Mouse (Mus musculus): ENCODE measurements around the gene 1700015F17Rik. TPM values are rescaled to one million over a fixed set of nuclear protein-coding genes. Genes with fewer than 3 reads are reported as not detected.

The 1700015F17Rik gene
- polyA plus RNA-seq, 1 experiment, result 296 TPM

- H3K36me3 ChIP-seq (ENCODE audit: control insufficient read depth, insufficient read depth, low read length), result peaks cover 2% of the 10 kb centered on the region; the same call in 1 of the 2 replicates
- no peak overlapping the region for H3K27ac ChIP-seq (ENCODE audit: control insufficient read depth, insufficient read depth, low read depth, low read length)
- no peaks in the 10 kb centered on the region for H3K27me3 ChIP-seq (ENCODE audit: control insufficient read depth, insufficient read depth, low read length)
- no peaks in the 10 kb centered on the region for H3K4me1 ChIP-seq (ENCODE audit: control insufficient read depth, insufficient read depth, low read length)
- H3K4me3 ChIP-seq (ENCODE audit: control insufficient read depth, low read depth, low read length), result no peak overlapping the region
- TF ChIP-seq POLR2A (IDR thresholded peaks at IDR 0.05; ENCODE audit: control insufficient read depth, low read depth, low read length) (no peak), CTCF (IDR thresholded peaks at IDR 0.05; ENCODE audit: control insufficient read depth, insufficient read depth, insufficient replicate concordance, low read depth, low read length) (peak; percentile 41; the same call in 1 of the 2 replicates)
These were observed 28.8 kb upstream of the 1700015F17Rik start for GRCm38 (mm10) chr5:5507701-5508225.

- no peak for TF ChIP-seq POLR2A (IDR thresholded peaks at IDR 0.05; ENCODE audit: control insufficient read depth, low read depth, low read length)
- TF ChIP-seq CTCF (IDR thresholded peaks at IDR 0.05; ENCODE audit: control insufficient read depth, insufficient read depth, insufficient replicate concordance, low read depth, low read length), result no peak
- Histone ChIP-seq H3K36me3 (ENCODE audit: control insufficient read depth, insufficient read depth, low read length) (peaks cover 2% of the 10 kb centered on the region; the same call in 1 of the 2 replicates), H3K4me1 (ENCODE audit: control insufficient read depth, insufficient read depth, low read length) (no peaks in the 10 kb centered on the region), H3K4me3 (ENCODE audit: control insufficient read depth, low read depth, low read length) (no peak overlapping the region), H3K27ac (ENCODE audit: control insufficient read depth, insufficient read depth, low read depth, low read length) (no peak overlapping the region), H3K27me3 (ENCODE audit: control insufficient read depth, insufficient read depth, low read length) (no peaks in the 10 kb centered on the region)
These were observed 25.5 kb upstream of the 1700015F17Rik start for GRCm38 (mm10) chr5:5504456-5504855.

- TF ChIP-seq POLR2A (IDR thresholded peaks at IDR 0.05; ENCODE audit: control insufficient read depth, low read depth, low read length) (no peak), CTCF (IDR thresholded peaks at IDR 0.05; ENCODE audit: control insufficient read depth, insufficient read depth, insufficient replicate concordance, low read depth, low read length) (no peak)
- H3K36me3 ChIP-seq (ENCODE audit: control insufficient read depth, insufficient read depth, low read length), result peaks cover 2% of the 10 kb centered on the region; the same call in 1 of the 2 replicates
- H3K27ac ChIP-seq (ENCODE audit: control insufficient read depth, insufficient read depth, low read depth, low read length), result no peak overlapping the region
- no peaks in the 10 kb centered on the region for H3K4me1 ChIP-seq (ENCODE audit: control insufficient read depth, insufficient read depth, low read length)
- H3K27me3 ChIP-seq (ENCODE audit: control insufficient read depth, insufficient read depth, low read length), result no peaks in the 10 kb centered on the region
- H3K4me3 ChIP-seq (ENCODE audit: control insufficient read depth, low read depth, low read length), result no peak overlapping the region
These were observed 24.4 kb upstream of the 1700015F17Rik start for GRCm38 (mm10) chr5:5503381-5503780.

GRCm38 (mm10) chr5:5501583-5501982 is 22.6 kb upstream of the 1700015F17Rik start:
- H3K4me1 ChIP-seq (ENCODE audit: control insufficient read depth, insufficient read depth, low read length), result no peaks in the 10 kb centered on the region
- no peaks in the 10 kb centered on the region for H3K27me3 ChIP-seq (ENCODE audit: control insufficient read depth, insufficient read depth, low read length)
- H3K36me3 ChIP-seq (ENCODE audit: control insufficient read depth, insufficient read depth, low read length), result no peaks in the 10 kb centered on the region
- H3K27ac ChIP-seq (ENCODE audit: control insufficient read depth, insufficient read depth, low read depth, low read length), result no peak overlapping the region
- H3K4me3 ChIP-seq (ENCODE audit: control insufficient read depth, low read depth, low read length), result no peak overlapping the region
- TF ChIP-seq POLR2A (IDR thresholded peaks at IDR 0.05; ENCODE audit: control insufficient read depth, low read depth, low read length), result no peak
- no peak for TF ChIP-seq CTCF (IDR thresholded peaks at IDR 0.05; ENCODE audit: control insufficient read depth, insufficient read depth, insufficient replicate concordance, low read depth, low read length)

GRCm38 (mm10) chr5:5496393-5496792 is 17.4 kb upstream of the 1700015F17Rik start:
- no peaks in the 10 kb centered on the region for H3K27me3 ChIP-seq (ENCODE audit: control insufficient read depth, insufficient read depth, low read length)
- TF ChIP-seq CTCF (IDR thresholded peaks at IDR 0.05; ENCODE audit: control insufficient read depth, insufficient read depth, insufficient replicate concordance, low read depth, low read length) (no peak), POLR2A (IDR thresholded peaks at IDR 0.05; ENCODE audit: control insufficient read depth, low read depth, low read length) (no peak)
- H3K36me3 ChIP-seq (ENCODE audit: control insufficient read depth, insufficient read depth, low read length), result no peaks in the 10 kb centered on the region
- no peak overlapping the region for H3K4me3 ChIP-seq (ENCODE audit: control insufficient read depth, low read depth, low read length)
- no peaks in the 10 kb centered on the region for H3K4me1 ChIP-seq (ENCODE audit: control insufficient read depth, insufficient read depth, low read length)
- H3K27ac ChIP-seq (ENCODE audit: control insufficient read depth, insufficient read depth, low read depth, low read length), result no peak overlapping the region

- Histone ChIP-seq H3K27ac (ENCODE audit: control insufficient read depth, insufficient read depth, low read depth, low read length) (no peak overlapping the region), H3K4me3 (ENCODE audit: control insufficient read depth, low read depth, low read length) (no peak overlapping the region), H3K36me3 (ENCODE audit: control insufficient read depth, insufficient read depth, low read length) (no peaks in the 10 kb centered on the region), H3K4me1 (ENCODE audit: control insufficient read depth, insufficient read depth, low read length) (no peaks in the 10 kb centered on the region), H3K27me3 (ENCODE audit: control insufficient read depth, insufficient read depth, low read length) (no peaks in the 10 kb centered on the region)
- no peak for TF ChIP-seq CTCF (IDR thresholded peaks at IDR 0.05; ENCODE audit: control insufficient read depth, insufficient read depth, insufficient replicate concordance, low read depth, low read length)
- TF ChIP-seq POLR2A (IDR thresholded peaks at IDR 0.05; ENCODE audit: control insufficient read depth, low read depth, low read length), result no peak
These were observed 16.1 kb upstream of the 1700015F17Rik start for GRCm38 (mm10) chr5:5495042-5495441.

GRCm38 (mm10) chr5:5494269-5495005 is 15.5 kb upstream of the 1700015F17Rik start:
- Histone ChIP-seq H3K27ac (ENCODE audit: control insufficient read depth, insufficient read depth, low read depth, low read length) (no peak overlapping the region), H3K4me1 (ENCODE audit: control insufficient read depth, insufficient read depth, low read length) (no peaks in the 10 kb centered on the region), H3K27me3 (ENCODE audit: control insufficient read depth, insufficient read depth, low read length) (no peaks in the 10 kb centered on the region), H3K4me3 (ENCODE audit: control insufficient read depth, low read depth, low read length) (no peak overlapping the region), H3K36me3 (ENCODE audit: control insufficient read depth, insufficient read depth, low read length) (no peaks in the 10 kb centered on the region)
- TF ChIP-seq CTCF (IDR thresholded peaks at IDR 0.05; ENCODE audit: control insufficient read depth, insufficient read depth, insufficient replicate concordance, low read depth, low read length) (peak; percentile 64; the same call in 1 of the 2 replicates), POLR2A (IDR thresholded peaks at IDR 0.05; ENCODE audit: control insufficient read depth, low read depth, low read length) (no peak)

Measured in testis, adult 2 months (tissue).